In genomic region chr11:30131640-30132039, GRCm38 (mm10) we compare ENCODE assay signal across 27 mouse cellular contexts.
DNase-seq lines count a peak whose midpoint lies in the region; ATAC-seq lines count a peak whose summit lies in the region.
"Had no signal": no experiment of that assay in that cellular context is flagged by ENCODE, and none has a peak within 500 bp of the region (broad histone marks: within the 10 kb centered on the region; RNA-seq: fewer than 3 reads in every experiment).

No protein-coding gene starts in this region.

- H3K4me2 ChIP-seq in heart, embryonic 15.5 days, result no peak overlapping the region
- H3K4me2 ChIP-seq: embryonic facial prominence, embryonic 13.5 days; forebrain, embryonic 13.5 days; heart, embryonic 11.5 days; hindbrain, embryonic 12.5 days; hindbrain, embryonic 15.5 days had no signal

- H3K9ac ChIP-seq in heart, embryonic 15.5 days, result no peak overlapping the region
- H3K9ac ChIP-seq: embryonic facial prominence, embryonic 13.5 days; forebrain, embryonic 13.5 days; hindbrain, embryonic 12.5 days; hindbrain, embryonic 15.5 days had no signal

- DNase-seq in heart, adult 11 months, result peak; percentile 76
- DNase-seq in heart, embryonic 10.5 days (ENCODE audit: low spot score), result no peak
- DNase-seq in heart, adult 8-10 months (ENCODE audit: low spot score), result no peak
- peak; percentile 13 for DNase-seq in testis, postnatal 14 days (ENCODE audit: low spot score)
- DNase-seq in testis, postnatal 10 days (ENCODE audit: low spot score), result no peak
- DNase-seq: adrenal gland, postnatal 10 days; adrenal gland, postnatal 36 days; B cell, adult 2 months; cerebellum, adult 18-20 months; cerebellum, adult 9-10 months; cerebellum, postnatal 14 days; gastrocnemius, postnatal 10 days; gastrocnemius, postnatal 36 days; heart, postnatal 14 days; kidney, adult 2 months had no signal

- WGBS in heart, embryonic 10.5 days, result 50% methylated on average over 4 of the region's 4 CpGs
- 46% methylated on average over 4 of the region's 4 CpGs for WGBS in heart, embryonic 15.5 days

- H3K9me3 ChIP-seq in heart, embryonic 10.5 days, result no peaks in the 10 kb centered on the region
- no peaks in the 10 kb centered on the region for H3K9me3 ChIP-seq in heart, embryonic 15.5 days (replicated peaks)
- H3K9me3 ChIP-seq: embryonic facial prominence, embryonic 13.5 days; forebrain, embryonic 10.5 days; forebrain, embryonic 13.5 days; G1E; hindbrain, embryonic 12.5 days; hindbrain, embryonic 15.5 days had no signal

- no peak overlapping the region for H3K27ac ChIP-seq in heart, embryonic 10.5 days
- 0 out of 2 replicates have a peak overlapping the region, but pooled peaks have one; percentile 18 for H3K27ac ChIP-seq in heart, embryonic 15.5 days
- H3K27ac ChIP-seq: embryonic facial prominence, embryonic 13.5 days; forebrain, embryonic 10.5 days; forebrain, embryonic 13.5 days; hindbrain, embryonic 12.5 days; hindbrain, embryonic 15.5 days had no signal

- H3K4me1 ChIP-seq in heart, embryonic 10.5 days, result no peaks in the 10 kb centered on the region
- H3K4me1 ChIP-seq in heart, embryonic 15.5 days (replicated peaks), result 0 out of 2 replicates have a peak, but pooled peaks cover 2% of the 10 kb centered on the region
- H3K4me1 ChIP-seq: embryonic facial prominence, embryonic 13.5 days; forebrain, embryonic 10.5 days; forebrain, embryonic 13.5 days; hindbrain, embryonic 12.5 days; hindbrain, embryonic 15.5 days had no signal

- no peak overlapping the region for H3K4me3 ChIP-seq in heart, embryonic 10.5 days
- no peak overlapping the region for H3K4me3 ChIP-seq in heart, embryonic 15.5 days
- H3K4me3 ChIP-seq: embryonic facial prominence, embryonic 13.5 days; forebrain, embryonic 10.5 days; forebrain, embryonic 13.5 days; hindbrain, embryonic 12.5 days; hindbrain, embryonic 15.5 days had no signal

- ATAC-seq in heart, embryonic 15.5 days (replicated peaks; ENCODE audit: insufficient number of reproducible peaks, insufficient read depth, low FRiP score, low read depth), result 0 out of 2 replicates have a peak, but pooled peaks have one; percentile 27
- ATAC-seq: forebrain, embryonic 13.5 days; forebrain, embryonic 16.5 days; intestine, postnatal 0 days; Patski had no signal

- no peaks in the 10 kb centered on the region for H3K27me3 ChIP-seq in heart, embryonic 10.5 days (ENCODE audit: insufficient read depth, poor library complexity, severe bottlenecking)
- no peaks in the 10 kb centered on the region for H3K27me3 ChIP-seq in heart, embryonic 15.5 days
- H3K27me3 ChIP-seq: CH12.LX; embryonic facial prominence, embryonic 13.5 days; forebrain, embryonic 13.5 days; hindbrain, embryonic 12.5 days; hindbrain, embryonic 15.5 days; Patski had no signal

- peaks cover 97% of the 10 kb centered on the region for H3K36me3 ChIP-seq in heart, embryonic 10.5 days
- peaks cover 96% of the 10 kb centered on the region for H3K36me3 ChIP-seq in heart, embryonic 15.5 days

Comparison
In these comparisons a context has a peak if more than half of its experiments do, and no peak if none do; other contexts are left out.
1. DNase-seq: peak in heart, adult 11 months (single experiment) and testis, postnatal 14 days (single experiment); none in heart, embryonic 10.5 days (single experiment), heart, adult 8-10 months (single experiment) and testis, postnatal 10 days (single experiment).